Mouse (Mus musculus) layer of hippocampus, adult 2 months (tissue): ENCODE results near the gene Chrnb2. TPM values are rescaled to one million over a fixed set of nuclear protein-coding genes. Genes with fewer than 3 reads are reported as not detected.

Experiments used
- DNase-seq, 2 experiments: peaks; one replicate each; pipeline ENCODE4 v3.0.0; 2022; ENCODE audit warnings: low spot score in 2 of 2
- H3K27ac ChIP-seq: fragments of 200-600 bp; 2 replicates; pipeline ENCODE4 v1.8.1; 2022
- H3K4me3 ChIP-seq: fragments of 200-600 bp; 2 replicates; pipeline ENCODE4 v1.8.1; 2022; ENCODE audit warnings: mild to moderate bottlenecking
- CTCF ChIP-seq: fragments of 200-600 bp; conservative IDR thresholded peaks from 2 replicates; pipeline ENCODE4 v1.8.1; 2022; ENCODE audit warnings: antibody characterized with exemption, mild to moderate bottlenecking, moderate library complexity
- total RNA-seq, 2 experiments: library from RNA; stranded (reverse); gene quantifications; 2 replicates each; pipeline ENCODE4 v1.2.3; 2021

The Chrnb2 gene
- total RNA-seq, 2 experiments from 2014 or later: 29.6 to 30.9 TPM

DNA sequence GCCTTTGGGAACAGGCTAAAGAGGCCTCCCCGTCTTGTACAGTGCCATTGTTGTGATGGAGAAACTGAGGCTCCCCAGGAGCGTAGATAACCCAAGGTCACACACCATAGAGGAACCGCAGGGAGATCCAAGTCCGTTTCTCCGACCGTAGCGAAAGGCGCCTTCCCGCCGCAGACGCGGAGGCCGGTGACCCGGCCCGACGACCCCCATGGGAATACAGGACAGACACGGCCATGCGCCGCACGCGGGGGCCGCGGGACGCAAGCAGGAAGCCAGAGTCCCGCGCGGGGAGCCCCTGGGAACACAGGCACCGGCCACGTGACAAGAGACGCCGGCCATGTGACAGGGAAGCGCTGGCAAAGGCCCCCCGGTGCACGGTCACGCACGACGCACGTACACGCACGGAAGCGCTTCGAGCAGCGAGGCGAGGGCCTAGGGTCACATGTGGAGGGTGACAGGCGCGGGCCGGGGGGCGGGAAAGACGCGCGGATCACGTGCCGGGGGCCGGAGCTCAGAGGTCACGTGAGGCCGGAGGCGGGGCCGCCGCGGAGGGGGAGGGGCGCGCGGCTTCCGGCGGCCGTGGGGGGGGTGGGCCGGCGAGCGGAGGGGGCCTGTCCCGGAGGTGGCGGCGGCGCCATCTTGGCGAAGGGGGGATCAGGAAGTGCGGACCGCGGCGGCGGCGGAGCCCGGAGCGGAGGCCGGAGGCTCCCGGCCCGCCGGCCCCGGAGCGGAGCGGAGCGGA lies 8.7 kb upstream of the Chrnb2 start, which contains the start of gene Ube2q1:
Ube2q1 (plus strand) TSS at position 649 of the 742 bp plus-strand sequence.
- Histone ChIP-seq H3K27ac (peak within 1 kb of the TSS; percentile 95), H3K4me3 (peak within 1 kb of the TSS; percentile 78)
- DNase-seq: peak; percentile 98
- no peak for TF ChIP-seq CTCF

DNA sequence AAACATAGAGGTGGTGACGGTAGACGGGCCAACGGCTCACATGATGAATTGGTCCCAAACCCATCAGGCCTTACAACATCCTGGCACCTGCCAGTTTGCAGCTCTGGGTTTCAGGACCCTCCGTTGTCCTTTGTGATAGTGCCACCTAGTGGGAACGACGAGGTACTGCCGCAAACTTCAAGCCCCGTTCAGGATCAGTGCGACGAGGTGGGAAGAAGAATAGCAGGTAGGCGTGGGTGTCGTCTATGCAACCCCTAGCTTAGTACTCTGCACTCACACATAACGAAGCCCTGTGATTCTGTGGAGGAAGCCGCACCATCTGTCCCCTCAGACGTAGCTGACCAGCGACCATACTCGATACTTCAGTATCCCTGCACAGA lies 8.1 kb upstream of the Chrnb2 start:
- DNase-seq: peak; percentile 83 to 84
- peak overlapping the region; percentile 78 for H3K4me3 ChIP-seq
- TF ChIP-seq CTCF: peak; percentile 98
- peak overlapping the region; percentile 95 for H3K27ac ChIP-seq

DNA sequence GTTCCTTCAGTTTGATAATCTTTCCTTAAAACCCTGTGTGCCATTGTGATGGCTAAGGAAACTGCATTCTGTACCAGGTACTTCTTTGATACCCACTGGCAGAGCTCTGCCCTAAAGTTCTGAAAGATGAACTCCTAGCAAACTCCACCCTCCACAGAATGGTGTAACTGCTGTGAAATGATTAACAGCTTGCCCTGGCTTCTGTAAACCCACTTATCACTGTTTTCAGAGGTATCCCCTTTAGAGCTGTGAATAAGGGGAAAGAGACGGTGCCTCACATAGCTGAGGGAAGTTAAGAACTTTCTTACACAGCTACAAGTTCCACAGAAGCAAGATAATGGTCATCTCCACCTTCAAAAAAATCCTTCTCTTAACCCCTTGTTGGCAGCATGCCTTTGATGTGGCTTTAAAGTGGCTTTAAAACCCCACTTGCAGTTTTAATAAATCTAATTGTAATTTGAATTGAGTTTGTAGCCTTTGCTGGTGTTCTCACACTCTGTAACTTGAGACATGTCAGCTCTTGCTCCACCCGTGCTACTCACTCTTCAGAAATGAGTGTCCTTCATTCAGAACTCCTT lies 6.1 kb upstream of the Chrnb2 start:
- Histone ChIP-seq H3K4me3 (no peak overlapping the region), H3K27ac (no peak overlapping the region)
- TF ChIP-seq CTCF: no peak
- no peak for DNase-seq

DNA sequence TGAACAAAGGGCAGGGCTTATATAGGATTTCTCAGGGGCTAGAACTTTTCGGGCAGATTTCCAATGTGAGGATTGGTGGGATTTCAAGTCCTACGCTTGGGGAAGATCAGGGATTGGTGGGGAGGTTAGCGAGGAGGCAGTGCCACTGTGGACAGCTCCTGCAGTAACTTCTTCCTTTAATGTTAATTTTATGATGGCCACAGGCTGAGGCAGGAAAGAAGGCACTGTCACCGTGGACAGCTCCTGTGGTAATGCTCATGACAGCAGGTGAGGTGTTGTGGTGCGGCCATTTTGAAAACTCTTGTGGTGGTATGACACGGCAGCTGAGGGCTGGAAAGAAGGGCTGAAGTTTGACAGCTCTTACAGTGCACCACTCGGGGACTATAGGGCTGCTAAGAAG lies 5.2 kb upstream of the Chrnb2 start:
- Histone ChIP-seq H3K27ac (no peak overlapping the region), H3K4me3 (no peak overlapping the region)
- TF ChIP-seq CTCF: no peak
- DNase-seq: no peak

DNA sequence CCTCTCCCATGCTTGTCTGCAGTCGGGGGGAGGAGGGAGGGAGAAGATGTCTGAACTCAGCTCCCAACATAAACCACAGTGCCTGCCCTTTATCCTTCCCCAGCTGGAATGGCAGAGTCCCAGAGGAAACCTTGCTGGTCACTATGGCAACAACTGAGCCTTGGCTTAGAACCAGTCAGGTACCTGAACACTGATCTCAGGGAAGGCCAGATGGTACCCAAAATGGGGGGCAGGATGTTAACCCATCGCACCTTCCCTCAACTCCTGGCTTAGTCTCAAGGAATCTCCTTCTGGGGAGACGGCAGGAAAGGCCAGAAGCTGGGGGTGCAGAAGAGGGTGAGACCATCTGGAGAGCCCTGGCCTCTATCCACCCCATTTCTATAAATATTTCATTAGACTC lies 4.6 kb downstream of the Chrnb2 start:
- Histone ChIP-seq H3K4me3 (no peak overlapping the region), H3K27ac (no peak overlapping the region)
- DNase-seq: no peak
- TF ChIP-seq CTCF: no peak

DNA sequence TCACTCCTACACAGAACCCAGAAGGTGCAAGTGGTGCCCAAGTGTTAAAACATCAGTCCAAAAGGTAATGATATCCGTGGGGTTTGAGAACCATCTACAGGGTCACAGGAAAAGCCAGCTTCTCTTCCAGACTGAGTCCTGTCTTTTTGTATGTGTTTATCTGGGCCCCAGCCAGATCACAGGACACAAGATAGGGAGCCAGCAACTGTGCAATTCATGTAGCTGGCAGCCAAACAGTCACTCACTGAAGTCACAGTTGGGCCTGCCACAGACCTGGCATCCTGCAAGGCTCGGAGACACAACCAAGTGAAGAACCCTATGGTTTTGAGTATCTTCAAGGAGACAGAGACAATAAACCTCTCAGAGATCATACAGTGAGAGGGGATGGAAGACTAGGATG lies 6.6 kb downstream of the Chrnb2 start:
- H3K27ac ChIP-seq: no peak overlapping the region
- DNase-seq: no peak
- no peak for TF ChIP-seq CTCF
- no peak overlapping the region for H3K4me3 ChIP-seq

DNA sequence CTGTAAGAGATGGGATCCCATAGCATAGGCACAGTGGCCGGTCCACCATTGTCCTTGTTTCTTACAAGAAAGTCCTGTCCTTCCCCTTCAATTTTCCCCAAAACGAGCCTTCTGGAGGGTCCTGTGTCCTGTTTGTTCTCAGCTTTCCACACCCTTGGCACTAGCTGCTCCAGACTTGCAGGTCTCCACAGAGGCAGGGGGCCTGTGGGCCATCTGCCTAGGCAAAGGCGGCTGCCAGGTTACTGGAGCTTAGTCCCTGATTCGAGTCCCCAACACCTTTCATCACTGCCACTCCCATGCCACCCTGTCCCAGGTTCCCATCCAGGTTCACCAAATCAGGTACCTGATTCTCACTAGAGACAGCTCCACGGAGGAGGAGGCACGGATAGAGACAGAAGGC lies 9.1 kb downstream of the Chrnb2 start:
- no peak overlapping the region for H3K4me3 ChIP-seq
- H3K27ac ChIP-seq: no peak overlapping the region
- no peak for DNase-seq
- no peak for TF ChIP-seq CTCF

DNA sequence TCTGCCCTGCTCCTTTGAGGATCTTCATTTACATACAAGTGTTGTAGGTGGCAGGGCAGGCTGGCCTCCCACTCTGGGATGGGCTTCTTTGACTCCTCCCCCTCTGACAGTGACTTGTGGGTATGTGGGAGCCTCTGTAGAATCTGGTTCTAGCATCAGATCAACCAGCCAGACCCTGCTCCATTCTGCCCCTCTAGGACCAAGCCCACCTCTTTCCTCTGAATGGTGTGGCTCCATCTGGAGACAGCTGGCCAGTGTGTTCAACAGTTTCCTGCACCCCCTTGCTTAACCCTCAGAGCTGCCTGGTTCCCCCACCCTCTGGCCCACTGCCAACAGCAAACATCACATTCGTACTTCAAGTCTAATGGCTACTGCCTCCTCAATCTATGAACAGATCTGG lies 12.1 kb downstream of the Chrnb2 start:
- Histone ChIP-seq H3K27ac (0 out of 2 replicates have a peak overlapping the region, but pooled peaks have one; percentile 5), H3K4me3 (no peak overlapping the region)
- no peak for DNase-seq
- TF ChIP-seq CTCF: no peak

DNA sequence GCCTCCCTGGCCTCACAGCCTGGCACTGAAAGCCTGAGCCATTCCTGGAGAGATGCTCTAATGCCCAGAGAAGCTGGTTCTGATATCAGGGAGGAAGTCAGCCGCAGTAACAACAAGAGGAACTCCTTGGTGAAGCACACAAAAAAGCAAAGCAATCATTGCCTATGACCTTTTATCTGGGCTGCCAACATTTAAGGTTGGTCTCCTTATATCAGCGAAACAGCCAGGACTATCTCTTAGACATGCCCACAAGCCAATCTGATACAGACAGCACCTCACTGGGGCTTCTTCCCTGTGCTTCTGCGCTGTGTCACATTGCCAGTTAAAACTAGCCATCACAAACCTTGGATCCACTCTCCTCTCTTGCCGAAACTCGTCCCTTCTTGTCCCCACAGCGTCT lies 25.9 kb downstream of the Chrnb2 start:
- TF ChIP-seq CTCF: no peak
- Histone ChIP-seq H3K4me3 (no peak overlapping the region), H3K27ac (no peak overlapping the region)
- DNase-seq: no peak

DNA sequence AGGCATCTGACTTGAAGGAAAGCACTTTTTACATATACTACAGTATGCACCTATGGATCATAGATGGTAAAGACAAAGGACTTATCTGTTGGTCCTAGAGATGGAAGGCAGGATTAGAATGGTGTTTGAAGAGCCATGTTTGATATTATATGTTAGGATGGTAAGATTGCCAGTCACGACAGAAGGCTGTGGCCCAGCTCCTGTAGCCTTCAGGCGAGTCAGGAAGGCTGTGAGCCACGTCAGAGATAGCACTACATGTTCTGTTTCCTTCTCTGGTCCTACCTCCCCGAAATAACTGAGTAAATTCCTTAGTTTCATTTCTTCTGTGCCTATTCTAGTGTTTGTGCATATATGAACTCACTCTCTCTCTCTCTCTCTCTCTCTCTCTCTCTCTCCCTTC lies 32.3 kb downstream of the Chrnb2 start:
- H3K27ac ChIP-seq: no peak overlapping the region
- no peak for TF ChIP-seq CTCF
- no peak for DNase-seq
- no peak overlapping the region for H3K4me3 ChIP-seq

DNA sequence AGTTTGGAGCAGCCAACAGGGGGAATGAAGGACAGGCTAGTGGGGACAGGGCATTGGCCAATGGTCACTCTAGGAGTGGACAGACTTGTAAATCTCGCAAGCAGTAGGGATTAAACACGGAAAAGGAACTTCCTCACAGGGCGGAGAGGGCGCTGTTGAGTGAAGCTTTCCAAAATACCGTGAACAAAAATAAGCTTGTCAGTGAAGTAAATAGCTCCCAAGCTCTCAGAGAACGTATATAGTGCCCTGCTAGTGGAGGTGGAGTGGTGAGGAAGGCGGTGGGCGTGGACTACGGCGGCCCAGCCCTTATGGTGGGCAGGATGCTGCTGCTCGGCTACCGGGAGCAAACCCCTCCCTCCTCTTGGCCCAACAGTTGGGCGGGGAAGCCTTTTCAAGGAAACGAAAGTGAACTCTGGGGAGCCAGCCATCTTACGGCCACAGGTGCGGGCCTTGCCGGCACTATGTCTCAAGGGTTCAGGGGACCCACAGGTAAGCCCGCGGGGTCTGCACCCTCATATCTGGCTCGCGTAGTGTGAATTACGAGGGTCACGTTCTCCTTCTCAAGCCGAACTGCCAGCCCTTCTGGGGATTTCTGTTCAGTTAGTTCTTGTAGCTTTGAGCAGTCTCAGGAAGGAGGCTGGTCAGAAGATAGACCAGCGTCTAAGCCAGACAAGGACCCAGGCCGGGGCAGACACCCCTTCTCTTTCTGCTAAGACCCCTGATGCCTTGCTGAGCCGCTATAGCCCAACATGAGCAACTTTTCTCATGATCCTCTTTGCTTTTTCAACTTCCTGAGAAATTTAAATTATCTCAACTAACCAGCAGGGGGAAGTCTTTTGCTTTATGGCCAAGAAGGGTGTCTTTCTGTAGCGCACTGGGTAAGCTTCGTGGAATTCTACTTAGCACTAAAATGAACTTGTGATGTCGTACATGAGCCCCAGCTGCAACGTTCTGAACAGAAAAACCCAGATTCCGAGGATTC lies 33.8 kb downstream of the Chrnb2 start:
- peak; percentile 74 for TF ChIP-seq CTCF
- Histone ChIP-seq H3K4me3 (peak overlapping the region; percentile 68), H3K27ac (peak overlapping the region; percentile 86)
- peak in 1 of 2 experiments; percentile 45 for DNase-seq

DNA sequence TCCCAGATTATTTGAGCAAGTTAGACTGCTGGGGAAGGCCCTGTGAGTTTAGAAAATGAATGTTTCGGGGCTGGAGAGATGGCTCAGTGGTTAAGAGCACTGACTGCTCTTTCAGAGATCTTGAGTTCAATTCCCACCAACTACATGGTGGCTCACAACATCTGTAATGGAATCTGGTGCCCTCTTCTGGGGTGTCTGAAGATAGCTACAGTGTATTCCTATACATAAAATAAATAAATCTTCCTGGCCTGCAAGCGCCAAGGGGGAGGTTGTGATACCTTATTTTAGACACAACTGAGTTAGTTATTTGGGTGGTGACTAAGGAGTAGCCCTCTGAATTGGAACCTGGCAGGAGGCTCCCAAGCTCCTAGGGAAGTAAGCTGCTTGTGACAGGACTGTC lies 35.6 kb downstream of the Chrnb2 start:
- H3K27ac ChIP-seq: no peak overlapping the region
- no peak overlapping the region for H3K4me3 ChIP-seq
- DNase-seq: no peak
- TF ChIP-seq CTCF: peak; percentile 58

DNA sequence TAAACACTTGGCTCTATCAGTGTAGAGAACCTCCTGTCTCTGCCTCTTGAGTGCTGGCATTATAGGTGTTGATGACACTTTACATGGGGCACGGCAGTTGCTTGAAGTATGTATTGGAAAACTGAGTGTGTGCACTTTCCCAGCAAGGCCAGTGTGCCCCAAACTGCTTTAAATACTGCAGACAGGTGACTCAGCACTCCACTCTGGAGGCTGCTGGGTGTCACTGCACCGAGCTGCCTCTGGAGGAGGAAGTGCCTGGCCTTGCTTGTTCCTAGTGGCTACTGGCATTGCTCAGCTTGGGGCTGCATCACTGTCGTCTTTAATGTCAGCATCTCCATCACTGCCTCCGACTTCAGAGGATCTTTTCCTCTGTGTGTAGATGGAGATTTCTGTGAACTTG lies 37.4 kb downstream of the Chrnb2 start:
- H3K4me3 ChIP-seq: no peak overlapping the region
- TF ChIP-seq CTCF: peak; percentile 72
- DNase-seq: no peak
- H3K27ac ChIP-seq: no peak overlapping the region
